Mouse (Mus musculus) liver, embryonic 11.5 days (tissue): Measurements from ENCODE around the gene Bfsp1. TPM values are rescaled to one million over a fixed set of nuclear protein-coding genes. Genes with fewer than 3 reads are reported as not detected.

ENCODE experiments used
- ATAC-seq: fragments of 200-750 bp; cut with Nextera tagmentation; replicated peaks from 2 replicates; pipeline ENCODE4 v1.8.0; 2017; ENCODE audit warnings: moderate number of reproducible peaks, mild to moderate bottlenecking, moderate TSS enrichment, moderate library complexity; ENCODE audit not compliant: low FRiP score
- DNase-seq: peaks from one replicate; pipeline ENCODE4 v3.0.0-alpha.2; 2017; ENCODE audit warnings: low spot score
- H3K27ac ChIP-seq: fragments of 300-500 bp; sonication (generic); 2 replicates; pipeline ENCODE4 v1.5.1; 2014; ENCODE audit warnings: mild to moderate bottlenecking, low read depth, low read length, control low read depth
- H3K27me3 ChIP-seq: fragments of 300-500 bp; sonication (generic); replicated peaks from 2 replicates; pipeline ENCODE4 v1.6.1; 2014; ENCODE audit warnings: low read length, mixed read lengths; ENCODE audit not compliant: control insufficient read depth, insufficient read depth
- H3K36me3 ChIP-seq: fragments of 300-500 bp; sonication (generic); 2 replicates; pipeline ENCODE4 v1.6.1; 2014; ENCODE audit warnings: mild to moderate bottlenecking, low read length, moderate library complexity, mixed read lengths; ENCODE audit not compliant: control insufficient read depth, insufficient read depth
- H3K4me1 ChIP-seq: fragments of 300-500 bp; sonication (generic); replicated peaks from 2 replicates; pipeline ENCODE4 v1.6.1; 2014; ENCODE audit warnings: low read length, mixed read lengths; ENCODE audit not compliant: control insufficient read depth, insufficient read depth
- H3K4me2 ChIP-seq: fragments of 300-500 bp; sonication (generic); 2 replicates; pipeline ENCODE4 v1.6.1; 2014; ENCODE audit warnings: mild to moderate bottlenecking, control low read depth, moderate library complexity
- H3K4me3 ChIP-seq: fragments of 300-500 bp; sonication (generic); 2 replicates; pipeline ENCODE4 v1.5.1; 2014; ENCODE audit warnings: low read depth, low read length, control low read depth
- H3K9ac ChIP-seq: fragments of 300-500 bp; sonication (generic); 2 replicates; pipeline ENCODE4 v1.6.1; 2014; ENCODE audit warnings: low read depth, low read length, control low read depth
- H3K9me3 ChIP-seq: fragments of 300-500 bp; sonication (generic); 2 replicates; pipeline ENCODE4 v1.6.1; 2016; ENCODE audit warnings: low read length, inconsistent platforms, mixed read lengths; ENCODE audit not compliant: control insufficient read depth
- WGBS: fragments of 180-500 bp; shearing (Covaris S2); extraction: QIAGEN DNeasy Blood & Tissue Kit; methylation state at CpG from one replicate; pipeline ENCODE4 v1.1.7; 2014; 5-methylcytosine and 5-hydroxymethylcytosine counted together
- polyA plus RNA-seq: library from polyadenylated mRNA; unstranded; fragments of >200 nt; fragmentation: Nextera tagmentation; extraction: Ambion mirVana; gene quantifications from 2 replicates; pipeline ENCODE4 v1.2.1, GENCODE M21; 2014

Gene Bfsp1
- 0.45 and 0.96 TPM in 2 replicates for polyA plus RNA-seq

GRCm38 (mm10) chr2:143862484-143863231, at the start of gene Bfsp1:
Gene Bfsp1, minus strand, starts transcription at chr2:143863173.
- Histone ChIP-seq H3K27me3 (peaks cover 12% of the 10 kb centered on the region), H3K9ac (peak within 1 kb of the TSS; percentile 71), H3K4me2 (peak within 1 kb of the TSS; percentile 83), H3K27ac (no peak within 1 kb of the TSS), H3K4me3 (peak within 1 kb of the TSS; percentile 50), H3K9me3 (no peaks in the 10 kb centered on the region), H3K36me3 (no peaks in the 10 kb centered on the region), H3K4me1 (peaks cover 5% of the 10 kb centered on the region; the same call in 1 of the 2 replicates)
- ATAC-seq (peak; percentile 49), DNase-seq (peak; percentile 63)
- 6% methylated on average over 86 of the region's 86 CpGs for WGBS

GRCm38 (mm10) chr2:143912199-143912598, 49.2 kb upstream of the Bfsp1 start:
- DNase-seq (no peak), ATAC-seq (no peak)
- WGBS, result 87% methylated on average over 2 of the region's 2 CpGs
- no peak overlapping the region for H3K4me3 ChIP-seq
- no peak overlapping the region for H3K9ac ChIP-seq
- no peak overlapping the region for H3K4me2 ChIP-seq
- H3K27ac ChIP-seq, result no peak overlapping the region
- H3K27me3 ChIP-seq, result no peaks in the 10 kb centered on the region
- H3K4me1 ChIP-seq, result peaks cover 4% of the 10 kb centered on the region
- no peaks in the 10 kb centered on the region for H3K36me3 ChIP-seq
- H3K9me3 ChIP-seq, result no peaks in the 10 kb centered on the region

- no peak for ATAC-seq
- no peaks in the 10 kb centered on the region for H3K9me3 ChIP-seq
- no peak overlapping the region for H3K9ac ChIP-seq
- no peaks in the 10 kb centered on the region; the same call in none of the 2 replicates for H3K4me1 ChIP-seq
- H3K36me3 ChIP-seq, result no peaks in the 10 kb centered on the region
- no peaks in the 10 kb centered on the region for H3K27me3 ChIP-seq
- H3K4me2 ChIP-seq, result no peak overlapping the region
- DNase-seq, result no peak
- WGBS, result 78% methylated on average over 2 of the region's 2 CpGs
- no peak overlapping the region for H3K27ac ChIP-seq
- H3K4me3 ChIP-seq, result no peak overlapping the region
These were observed 46.3 kb upstream of the Bfsp1 start for GRCm38 (mm10) chr2:143909230-143909629.

- WGBS, result 73% methylated on average over 5 of the region's 5 CpGs
- Histone ChIP-seq H3K4me1 (no peaks in the 10 kb centered on the region), H3K9me3 (no peaks in the 10 kb centered on the region), H3K27me3 (no peaks in the 10 kb centered on the region), H3K27ac (no peak overlapping the region), H3K4me2 (no peak overlapping the region), H3K9ac (no peak overlapping the region), H3K4me3 (no peak overlapping the region), H3K36me3 (no peaks in the 10 kb centered on the region)
- DNase-seq (no peak), ATAC-seq (no peak)
These were observed 41.9 kb upstream of the Bfsp1 start for GRCm38 (mm10) chr2:143904896-143905295.

- no peak for ATAC-seq
- DNase-seq, result no peak
- H3K4me1 ChIP-seq, result 0 out of 2 replicates have a peak, but pooled peaks cover 4% of the 10 kb centered on the region
- no peaks in the 10 kb centered on the region for H3K9me3 ChIP-seq
- H3K4me3 ChIP-seq, result no peak overlapping the region
- H3K27me3 ChIP-seq, result no peaks in the 10 kb centered on the region
- no peak overlapping the region for H3K27ac ChIP-seq
- 68% methylated on average over 9 of the region's 9 CpGs for WGBS
- H3K36me3 ChIP-seq, result no peaks in the 10 kb centered on the region
- H3K4me2 ChIP-seq, result no peak overlapping the region
- H3K9ac ChIP-seq, result no peak overlapping the region
These were observed 40.5 kb upstream of the Bfsp1 start for GRCm38 (mm10) chr2:143903376-143904045.

- Histone ChIP-seq H3K4me3 (no peak overlapping the region), H3K36me3 (no peaks in the 10 kb centered on the region), H3K27me3 (no peaks in the 10 kb centered on the region), H3K4me1 (0 out of 2 replicates have a peak, but pooled peaks cover 4% of the 10 kb centered on the region), H3K9me3 (no peaks in the 10 kb centered on the region), H3K9ac (no peak overlapping the region), H3K27ac (no peak overlapping the region), H3K4me2 (no peak overlapping the region)
- WGBS, result 78% methylated on average over 5 of the region's 5 CpGs
- ATAC-seq (no peak), DNase-seq (no peak)
These were observed 37.9 kb upstream of the Bfsp1 start for GRCm38 (mm10) chr2:143900821-143901351.

- Histone ChIP-seq H3K4me1 (0 out of 2 replicates have a peak, but pooled peaks cover 4% of the 10 kb centered on the region), H3K9me3 (no peaks in the 10 kb centered on the region), H3K4me2 (no peak overlapping the region), H3K36me3 (no peaks in the 10 kb centered on the region), H3K27me3 (no peaks in the 10 kb centered on the region), H3K9ac (no peak overlapping the region), H3K27ac (no peak overlapping the region), H3K4me3 (no peak overlapping the region)
- WGBS, result 69% methylated on average over 9 of the region's 9 CpGs
- DNase-seq (no peak), ATAC-seq (peak; percentile 47)
These were observed 36.7 kb upstream of the Bfsp1 start for GRCm38 (mm10) chr2:143899470-143900220.

- Histone ChIP-seq H3K27me3 (no peaks in the 10 kb centered on the region), H3K4me1 (no peaks in the 10 kb centered on the region; the same call in 1 of the 2 replicates), H3K9me3 (no peaks in the 10 kb centered on the region), H3K4me3 (no peak overlapping the region), H3K27ac (no peak overlapping the region), H3K36me3 (no peaks in the 10 kb centered on the region), H3K9ac (no peak overlapping the region), H3K4me2 (no peak overlapping the region)
- ATAC-seq (no peak), DNase-seq (no peak)
- 79% methylated on average over 10 of the region's 10 CpGs for WGBS
These were observed 28.5 kb upstream of the Bfsp1 start for GRCm38 (mm10) chr2:143891302-143892048.
